Mouse (Mus musculus) yolk sac, embryonic 10.5 days (tissue): ENCODE measurements around the gene Btg1.

Experiments
- DNase-seq: peaks from one replicate; pipeline ENCODE4 v3.0.0-alpha.2; 2017; ENCODE audit warnings: low spot score

The Btg1 gene

GRCm38 (mm10) chr10:96616001-96616708 lies 651 bp upstream of the Btg1 start:
- DNase-seq: no peak

GRCm38 (mm10) chr10:96617221-96617950 lies 580 bp downstream of the Btg1 start:
- DNase-seq: no peak

GRCm38 (mm10) chr10:96617951-96618575 lies 1.3 kb downstream of the Btg1 start:
- DNase-seq: peak; percentile 71

GRCm38 (mm10) chr10:96619951-96620889 lies 3.4 kb downstream of the Btg1 start:
- DNase-seq: no peak

GRCm38 (mm10) chr10:96620890-96621271 lies 4.1 kb downstream of the Btg1 start:
- DNase-seq: no peak

GRCm38 (mm10) chr10:96621361-96621945 lies 4.6 kb downstream of the Btg1 start:
- no peak for DNase-seq

- no peak for DNase-seq
Observed at GRCm38 (mm10) chr10:96621980-96622645, 5.3 kb downstream of the Btg1 start.

GRCm38 (mm10) chr10:96622761-96623632 lies 6.2 kb downstream of the Btg1 start:
- DNase-seq: no peak

GRCm38 (mm10) chr10:96623633-96624195 lies 6.9 kb downstream of the Btg1 start:
- no peak for DNase-seq

- no peak for DNase-seq
Observed at GRCm38 (mm10) chr10:96624406-96624805, 7.6 kb downstream of the Btg1 start.

- DNase-seq: no peak
Observed at GRCm38 (mm10) chr10:96625061-96625460, 8.3 kb downstream of the Btg1 start.

GRCm38 (mm10) chr10:96625682-96626081 lies 8.9 kb downstream of the Btg1 start:
- DNase-seq: no peak

GRCm38 (mm10) chr10:96626120-96626750 lies 9.4 kb downstream of the Btg1 start:
- DNase-seq: no peak

GRCm38 (mm10) chr10:96627332-96627731 lies 10.5 kb downstream of the Btg1 start:
- no peak for DNase-seq

GRCm38 (mm10) chr10:96628100-96628912 lies 11.5 kb downstream of the Btg1 start:
- DNase-seq: no peak

- DNase-seq: no peak
Observed at GRCm38 (mm10) chr10:96628913-96629199, 12.1 kb downstream of the Btg1 start.

- no peak for DNase-seq
Observed at GRCm38 (mm10) chr10:96630110-96630509, 13.3 kb downstream of the Btg1 start.

GRCm38 (mm10) chr10:96631066-96631711 lies 14.4 kb downstream of the Btg1 start:
- DNase-seq: no peak
